Comparison of ENCODE assay signal across 9 mouse cellular contexts in the genomic region with DNA sequence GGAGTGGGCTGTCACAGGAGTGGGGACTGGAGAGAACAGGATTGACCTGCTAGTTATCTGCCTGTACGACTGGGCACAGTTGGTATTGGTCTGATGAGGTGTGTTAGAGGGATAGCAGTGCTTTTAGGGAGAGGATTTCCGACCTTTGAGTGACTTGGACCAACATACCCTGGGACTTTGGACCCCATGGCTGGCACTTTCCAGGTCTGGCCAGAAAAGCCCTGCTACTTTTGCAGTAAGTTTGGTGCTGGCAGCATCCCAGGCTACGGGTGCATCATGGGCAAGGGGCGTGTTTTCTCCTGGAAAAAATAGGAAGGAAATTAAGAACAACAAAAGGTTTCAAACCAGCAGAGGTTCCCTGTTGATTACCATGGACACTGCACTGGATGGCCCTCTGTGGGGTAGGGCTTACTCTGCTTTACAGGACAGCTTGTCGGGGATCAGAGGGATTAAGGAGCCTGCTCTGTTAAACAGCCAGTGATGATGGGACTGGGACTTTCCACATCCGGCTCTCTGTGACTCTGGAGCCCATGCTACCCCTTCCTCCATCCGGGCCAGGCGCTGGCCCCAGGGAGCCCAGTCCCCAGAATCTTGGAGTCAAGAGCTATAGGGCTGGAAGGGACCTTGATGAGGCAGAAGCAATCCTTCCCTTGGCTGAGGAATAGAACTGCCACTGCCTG. TPM values are rescaled to one million over a fixed set of nuclear protein-coding genes. Genes with fewer than 3 reads are reported as not detected.
DNase-seq lines count a peak whose midpoint lies in the region; ATAC-seq and TF ChIP-seq lines count a peak whose summit lies in the region.
"Had no signal": no experiment of that assay in that cellular context is flagged by ENCODE, and none has a peak within 500 bp of the region (broad histone marks: within the 10 kb centered on the region; RNA-seq: fewer than 3 reads in every experiment).

No protein-coding gene starts in this region.

- H3K36me3 ChIP-seq in intestine, embryonic 16.5 days (ENCODE audit: control insufficient read depth, insufficient read depth, low read length) = no peaks in the 10 kb centered on the region
- H3K36me3 ChIP-seq in intestine, embryonic 15.5 days = no peaks in the 10 kb centered on the region
- no peaks in the 10 kb centered on the region for H3K36me3 ChIP-seq in heart, postnatal 0 days (replicated peaks; ENCODE audit: control insufficient read depth, insufficient read depth, low read length)
- H3K36me3 ChIP-seq in limb, embryonic 12.5 days = no peaks in the 10 kb centered on the region
- no peaks in the 10 kb centered on the region for H3K36me3 ChIP-seq in forebrain, postnatal 0 days (ENCODE audit: insufficient read depth)

- WGBS in intestine, embryonic 16.5 days = 70% methylated on average over 8 of the region's 8 CpGs
- WGBS in intestine, embryonic 15.5 days = 67% methylated on average over 8 of the region's 8 CpGs
- 49% methylated on average over 8 of the region's 8 CpGs for WGBS in heart, postnatal 0 days
- WGBS in limb, embryonic 12.5 days = 45% methylated on average over 8 of the region's 8 CpGs
- 27% methylated on average over 8 of the region's 8 CpGs for whole genome bisulfite sequencing in forebrain, postnatal 0 days

- 0 out of 2 replicates have a peak overlapping the region, but pooled peaks have one; percentile 11 for H3K9ac ChIP-seq in intestine, embryonic 16.5 days (ENCODE audit: low read depth, low read length)
- no peak overlapping the region for H3K9ac ChIP-seq in intestine, embryonic 15.5 days
- H3K9ac ChIP-seq in heart, postnatal 0 days (replicated peaks; ENCODE audit: low read depth, low read length) = no peak overlapping the region; the same call in 1 of the 2 replicates
- peak overlapping the region; percentile 31; the same call in 1 of the 2 replicates for H3K9ac ChIP-seq in limb, embryonic 12.5 days (replicated peaks)
- H3K9ac ChIP-seq in forebrain, postnatal 0 days = no peak overlapping the region

- no peak for DNase-seq in heart, postnatal 0 days (ENCODE audit: low spot score)
- DNase-seq in thymus, adult 18-20 months = no peak
- DNase-seq in Muller cell, postnatal 12 days (ENCODE audit: inconsistent ontology term) = no peak
- no peak for DNase-seq in forebrain, postnatal 0 days

- H3K4me1 ChIP-seq in intestine, embryonic 16.5 days (ENCODE audit: control insufficient read depth, insufficient read depth, low read length) = peaks cover 50% of the 10 kb centered on the region
- H3K4me1 ChIP-seq in intestine, embryonic 15.5 days (replicated peaks) = peaks cover 51% of the 10 kb centered on the region
- peaks cover 38% of the 10 kb centered on the region for H3K4me1 ChIP-seq in brown adipose tissue, adult 24 weeks (ENCODE audit: control insufficient read depth, insufficient read depth, insufficient read length, low read length)
- H3K4me1 ChIP-seq in heart, postnatal 0 days (ENCODE audit: control insufficient read depth, insufficient read depth) = peaks cover 58% of the 10 kb centered on the region
- H3K4me1 ChIP-seq in limb, embryonic 12.5 days (replicated peaks) = peaks cover 52% of the 10 kb centered on the region
- H3K4me1 ChIP-seq in forebrain, postnatal 0 days (ENCODE audit: insufficient read depth) = peaks cover 27% of the 10 kb centered on the region

- H3K27me3 ChIP-seq in intestine, embryonic 16.5 days (replicated peaks; ENCODE audit: control insufficient read depth, insufficient read depth, low read length) = no peaks in the 10 kb centered on the region
- no peaks in the 10 kb centered on the region for H3K27me3 ChIP-seq in intestine, embryonic 15.5 days (replicated peaks)
- H3K27me3 ChIP-seq in heart, postnatal 0 days (ENCODE audit: control insufficient read depth, insufficient read depth, low read length) = no peaks in the 10 kb centered on the region
- H3K27me3 ChIP-seq in limb, embryonic 12.5 days = 0 out of 2 replicates have a peak, but pooled peaks cover 3% of the 10 kb centered on the region
- H3K27me3 ChIP-seq in forebrain, postnatal 0 days (ENCODE audit: insufficient read depth, low read length) = no peaks in the 10 kb centered on the region
- H3K27me3 ChIP-seq: Patski had no signal

- TF ChIP-seq CTCF in heart, postnatal 0 days (IDR thresholded peaks at IDR 0.05; ENCODE audit: low read depth) = no peak
- no peak for TF ChIP-seq CTCF in forebrain, postnatal 0 days (IDR thresholded peaks at IDR 0.05; ENCODE audit: low read depth)

- no peak overlapping the region for H3K4me3 ChIP-seq in intestine, embryonic 16.5 days (ENCODE audit: low read length)
- H3K4me3 ChIP-seq in intestine, embryonic 15.5 days (replicated peaks) = no peak overlapping the region
- H3K4me3 ChIP-seq in brown adipose tissue, adult 24 weeks (ENCODE audit: insufficient read depth, low read depth, low read length) = peak overlapping the region; percentile 24
- no peak overlapping the region for H3K4me3 ChIP-seq in heart, postnatal 0 days (ENCODE audit: low read depth, low read length)
- no peak overlapping the region for H3K4me3 ChIP-seq in limb, embryonic 12.5 days (replicated peaks)
- H3K4me3 ChIP-seq in forebrain, postnatal 0 days (ENCODE audit: low read depth, low read length) = no peak overlapping the region

- TF ChIP-seq EP300 in heart, postnatal 0 days (IDR thresholded peaks at IDR 0.05; ENCODE audit: low read depth) = no peak

- no peak for ATAC-seq in intestine, embryonic 16.5 days
- no peak for ATAC-seq in intestine, embryonic 15.5 days
- ATAC-seq in heart, postnatal 0 days (ENCODE audit: insufficient read depth, low read depth) = no peak
- ATAC-seq in limb, embryonic 12.5 days (ENCODE audit: insufficient number of reproducible peaks, insufficient read depth, low FRiP score, low TSS enrichment, low read depth) = no peak
- ATAC-seq in forebrain, postnatal 0 days = no peak
- ATAC-seq: Patski had no signal

- no peak overlapping the region for H3K4me2 ChIP-seq in intestine, embryonic 16.5 days (ENCODE audit: low read depth, low read length)
- no peak overlapping the region for H3K4me2 ChIP-seq in intestine, embryonic 15.5 days (replicated peaks)
- peak overlapping the region; percentile 41 for H3K4me2 ChIP-seq in heart, postnatal 0 days (ENCODE audit: low read depth, low read length)
- no peak overlapping the region for H3K4me2 ChIP-seq in limb, embryonic 12.5 days
- H3K4me2 ChIP-seq in forebrain, postnatal 0 days (ENCODE audit: low read depth) = no peak overlapping the region

- no peak overlapping the region; the same call in 1 of the 2 replicates for H3K27ac ChIP-seq in intestine, embryonic 16.5 days (ENCODE audit: low read length)
- H3K27ac ChIP-seq in intestine, embryonic 15.5 days = no peak overlapping the region
- peak overlapping the region; percentile 96 for H3K27ac ChIP-seq in brown adipose tissue, adult 24 weeks (replicated peaks; ENCODE audit: low read depth, low read length)
- H3K27ac ChIP-seq in heart, postnatal 0 days (ENCODE audit: low read depth) = peak overlapping the region; percentile 95
- no peak overlapping the region for H3K27ac ChIP-seq in limb, embryonic 12.5 days
- H3K27ac ChIP-seq in forebrain, postnatal 0 days (ENCODE audit: low read depth, low read length) = no peak overlapping the region

- no peaks in the 10 kb centered on the region for H3K9me3 ChIP-seq in intestine, embryonic 16.5 days (ENCODE audit: control insufficient read depth, low read length)
- H3K9me3 ChIP-seq in intestine, embryonic 15.5 days = no peaks in the 10 kb centered on the region
- H3K9me3 ChIP-seq in heart, postnatal 0 days (replicated peaks; ENCODE audit: control insufficient read depth, low read length) = no peaks in the 10 kb centered on the region
- no peaks in the 10 kb centered on the region for H3K9me3 ChIP-seq in limb, embryonic 12.5 days
- no peaks in the 10 kb centered on the region for H3K9me3 ChIP-seq in forebrain, postnatal 0 days (ENCODE audit: low read length)

RNA-seq across cellular contexts. Expression of a gene that starts 4.4 kb away (rescaled TPM):
- polyA plus RNA-seq in intestine, embryonic 16.5 days (2015; fragmentation: Nextera tagmentation; extraction: Ambion mirVana) = 26.1 and 28.5 TPM in 2 replicates
- polyA plus RNA-seq in intestine, embryonic 15.5 days (2015; fragmentation: Nextera tagmentation; extraction: Ambion mirVana) = 29.5 and 32.1 TPM in 2 replicates
- polyA plus RNA-seq in brown adipose tissue, adult 24 weeks (2012; ENCODE audit: insufficient read depth, insufficient read length, missing spikeins) = 53.8 and 65.5 TPM in 2 replicates
- 19.9 and 22.8 TPM in 2 replicates for total RNA-seq in heart, postnatal 0 days (2014; rRNA removed; ENCODE audit: low replicate concordance)
- 14.2 and 17.3 TPM in 2 replicates for polyA plus RNA-seq in heart, postnatal 0 days (2015; fragmentation: Nextera tagmentation; extraction: Ambion mirVana)
- 41.1 and 45.2 TPM in 2 replicates for polyA plus RNA-seq in limb, embryonic 12.5 days (2016; fragmentation: Nextera tagmentation; extraction: Ambion mirVana)
- total RNA-seq in forebrain, postnatal 0 days (2014; rRNA removed) = 11.7 and 19.6 TPM in 2 replicates
- 13.3 and 14.9 TPM in 2 replicates for polyA plus RNA-seq in forebrain, postnatal 0 days (2015; fragmentation: Nextera tagmentation; extraction: Ambion mirVana)

RNA-seq across cellular contexts. Expression of a gene that starts 11.8 kb away (rescaled TPM):
- 54.8 and 57.5 TPM in 2 replicates for polyA plus RNA-seq in intestine, embryonic 16.5 days (2015; fragmentation: Nextera tagmentation; extraction: Ambion mirVana)
- 55.3 TPM in 2 replicates for polyA plus RNA-seq in intestine, embryonic 15.5 days (2015; fragmentation: Nextera tagmentation; extraction: Ambion mirVana)
- 19.2 and 24.1 TPM in 2 replicates for polyA plus RNA-seq in brown adipose tissue, adult 24 weeks (2012; ENCODE audit: insufficient read depth, insufficient read length, missing spikeins)
- total RNA-seq in heart, postnatal 0 days (2014; rRNA removed; ENCODE audit: low replicate concordance) = 30.9 and 186 TPM in 2 replicates
- 41.7 and 43.1 TPM in 2 replicates for polyA plus RNA-seq in heart, postnatal 0 days (2015; fragmentation: Nextera tagmentation; extraction: Ambion mirVana)
- polyA plus RNA-seq in limb, embryonic 12.5 days (2016; fragmentation: Nextera tagmentation; extraction: Ambion mirVana) = 43.2 and 44.3 TPM in 2 replicates
- total RNA-seq in forebrain, postnatal 0 days (2014; rRNA removed) = 36.1 and 37.1 TPM in 2 replicates
- polyA plus RNA-seq in forebrain, postnatal 0 days (2015; fragmentation: Nextera tagmentation; extraction: Ambion mirVana) = 54.5 and 59.5 TPM in 2 replicates

RNA-seq across cellular contexts. Expression of a gene that starts 39.3 kb away (rescaled TPM):
- 34.7 and 35.4 TPM in 2 replicates for polyA plus RNA-seq in intestine, embryonic 16.5 days (2015; fragmentation: Nextera tagmentation; extraction: Ambion mirVana)
- polyA plus RNA-seq in intestine, embryonic 15.5 days (2015; fragmentation: Nextera tagmentation; extraction: Ambion mirVana) = 41.8 and 44.6 TPM in 2 replicates
- 8.6 and 13.5 TPM in 2 replicates for polyA plus RNA-seq in brown adipose tissue, adult 24 weeks (2012; ENCODE audit: insufficient read depth, insufficient read length, missing spikeins)
- 53.1 and 69.1 TPM in 2 replicates for total RNA-seq in heart, postnatal 0 days (2014; rRNA removed; ENCODE audit: low replicate concordance)
- 26.8 and 28.5 TPM in 2 replicates for polyA plus RNA-seq in heart, postnatal 0 days (2015; fragmentation: Nextera tagmentation; extraction: Ambion mirVana)
- 65.6 and 67.5 TPM in 2 replicates for polyA plus RNA-seq in limb, embryonic 12.5 days (2016; fragmentation: Nextera tagmentation; extraction: Ambion mirVana)
- 12.9 and 14.4 TPM in 2 replicates for total RNA-seq in forebrain, postnatal 0 days (2014; rRNA removed)
- polyA plus RNA-seq in forebrain, postnatal 0 days (2015; fragmentation: Nextera tagmentation; extraction: Ambion mirVana) = 10.6 and 12.6 TPM in 2 replicates

RNA-seq across cellular contexts. Expression of a gene that starts 49.8 kb away (rescaled TPM):
- polyA plus RNA-seq in intestine, embryonic 16.5 days (2015; fragmentation: Nextera tagmentation; extraction: Ambion mirVana) = 7.2 and 11.1 TPM in 2 replicates
- 8.9 and 11.0 TPM in 2 replicates for polyA plus RNA-seq in intestine, embryonic 15.5 days (2015; fragmentation: Nextera tagmentation; extraction: Ambion mirVana)
- 16.3 and 26.3 TPM in 2 replicates for polyA plus RNA-seq in brown adipose tissue, adult 24 weeks (2012; ENCODE audit: insufficient read depth, insufficient read length, missing spikeins)
- total RNA-seq in heart, postnatal 0 days (2014; rRNA removed; ENCODE audit: low replicate concordance) = 1.4 and 5.9 TPM in 2 replicates
- 3.8 and 4.2 TPM in 2 replicates for polyA plus RNA-seq in heart, postnatal 0 days (2015; fragmentation: Nextera tagmentation; extraction: Ambion mirVana)
- 18.2 and 19.0 TPM in 2 replicates for polyA plus RNA-seq in limb, embryonic 12.5 days (2016; fragmentation: Nextera tagmentation; extraction: Ambion mirVana)
- 30.8 and 32.8 TPM in 2 replicates for total RNA-seq in forebrain, postnatal 0 days (2014; rRNA removed)
- polyA plus RNA-seq in forebrain, postnatal 0 days (2015; fragmentation: Nextera tagmentation; extraction: Ambion mirVana) = 37.4 and 43.7 TPM in 2 replicates

RNA-seq across cellular contexts. Expression of a gene that starts 55.1 kb away (rescaled TPM):
- polyA plus RNA-seq in intestine, embryonic 16.5 days (2015; fragmentation: Nextera tagmentation; extraction: Ambion mirVana) = 13.2 and 13.9 TPM in 2 replicates
- 12.8 and 12.9 TPM in 2 replicates for polyA plus RNA-seq in intestine, embryonic 15.5 days (2015; fragmentation: Nextera tagmentation; extraction: Ambion mirVana)
- 2.1 and 3.5 TPM in 2 replicates for polyA plus RNA-seq in brown adipose tissue, adult 24 weeks (2012; ENCODE audit: insufficient read depth, insufficient read length, missing spikeins)
- 2.6 TPM in 1 of 2 replicates, not detected in the other for total RNA-seq in heart, postnatal 0 days (2014; rRNA removed; ENCODE audit: low replicate concordance)
- 2.2 and 2.6 TPM in 2 replicates for polyA plus RNA-seq in heart, postnatal 0 days (2015; fragmentation: Nextera tagmentation; extraction: Ambion mirVana)
- polyA plus RNA-seq in limb, embryonic 12.5 days (2016; fragmentation: Nextera tagmentation; extraction: Ambion mirVana) = 7.2 and 8.4 TPM in 2 replicates
- total RNA-seq in forebrain, postnatal 0 days (2014; rRNA removed) = 1.0 and 2.1 TPM in 2 replicates
- 1.4 and 1.7 TPM in 2 replicates for polyA plus RNA-seq in forebrain, postnatal 0 days (2015; fragmentation: Nextera tagmentation; extraction: Ambion mirVana)

Comparison
In these comparisons a context has a peak if more than half of its experiments do, and no peak if none do; other contexts are left out.
1. H3K9ac ChIP-seq: peak in intestine, embryonic 16.5 days (single experiment) and limb, embryonic 12.5 days (single experiment); none in intestine, embryonic 15.5 days (single experiment), heart, postnatal 0 days (single experiment) and forebrain, postnatal 0 days (single experiment).
2. H3K27ac ChIP-seq: peak in brown adipose tissue, adult 24 weeks (single experiment) and heart, postnatal 0 days (single experiment); none in intestine, embryonic 16.5 days (single experiment), intestine, embryonic 15.5 days (single experiment), limb, embryonic 12.5 days (single experiment) and forebrain, postnatal 0 days (single experiment).